Mouse (Mus musculus) brain, adult 10 weeks (tissue): ENCODE results near the gene Wfdc18. TPM values are rescaled to one million over a fixed set of nuclear protein-coding genes. Genes with fewer than 3 reads are reported as not detected.

ENCODE experiments used
- polyA plus RNA-seq: library from polyadenylated mRNA; stranded (reverse); fragments of 350-450 nt; fragmentation: Illumina TruSeq; extraction: RNeasy Lipid Tissue Mini Kit (QIAGEN cat#74804); gene quantifications from one replicate; pipeline ENCODE4 v1.2.3, GENCODE M21; 2015; ENCODE audit warnings: low read depth, low replicate concordance

The Wfdc18 gene
- 6.4 TPM for polyA plus RNA-seq

DNA sequence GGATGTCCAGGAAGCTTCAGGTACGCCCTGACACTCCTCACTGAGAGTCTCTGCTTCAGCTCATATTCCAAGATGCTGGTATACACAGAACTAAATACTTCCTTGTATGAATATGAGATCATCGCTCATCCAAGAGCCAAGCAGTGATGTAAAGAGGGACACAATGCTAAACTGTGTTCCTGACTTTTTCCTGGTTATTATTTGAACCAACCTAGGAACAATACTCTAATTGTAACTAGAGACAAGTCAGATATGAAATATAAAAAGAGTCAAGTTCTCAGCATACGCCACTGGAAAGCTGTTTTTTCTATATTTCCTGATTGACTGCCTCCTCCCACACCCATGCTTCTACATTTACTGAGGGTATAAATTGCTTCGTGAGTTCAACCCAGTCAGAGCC, at the start of gene Wfdc18:
Wfdc18 (plus strand) TSS at position 301 of the 400 bp plus-strand sequence.

DNA sequence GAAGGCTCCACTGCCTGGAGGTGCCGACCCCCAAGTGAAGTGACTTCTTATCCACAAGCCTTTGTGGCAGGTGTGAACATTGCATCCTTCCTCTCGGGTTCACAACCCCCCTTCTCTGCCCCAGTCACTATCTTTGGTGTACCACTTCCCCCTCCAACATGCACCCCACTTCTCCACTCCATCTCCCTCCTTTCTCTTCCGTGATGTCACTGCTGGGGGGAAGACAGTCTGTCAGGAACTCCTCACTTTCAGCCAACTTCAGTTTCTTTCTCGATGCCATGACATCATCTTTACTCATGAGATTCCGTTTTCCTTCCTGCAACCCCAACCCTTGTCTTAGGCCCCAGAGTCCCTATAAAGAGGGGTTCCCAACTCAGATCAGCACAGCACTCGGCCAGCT, 46.6 kb upstream of the Wfdc18 start, which contains the start of gene Ccl4:
Ccl4 (plus strand) TSS at position 381 of the 400 bp plus-strand sequence.

DNA sequence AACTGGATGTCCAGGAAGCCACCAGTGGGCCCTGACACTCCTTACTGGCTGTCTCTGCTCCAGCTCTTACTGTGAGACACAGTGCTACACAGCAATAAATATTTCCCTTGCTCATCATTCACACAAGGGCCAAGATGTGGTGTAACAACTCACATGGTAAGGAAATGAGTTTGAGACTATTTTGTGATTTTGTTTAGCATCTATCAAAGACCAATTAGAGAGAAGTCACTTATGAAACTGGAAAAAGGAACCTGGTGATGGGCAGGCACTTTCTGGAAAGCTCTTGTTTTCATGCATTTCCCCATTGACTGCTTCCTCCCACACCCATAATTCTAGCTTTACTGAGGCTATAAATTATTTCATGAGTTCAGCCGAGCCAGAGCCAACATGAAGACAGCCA, 5.1 kb upstream of the Wfdc18 start, which contains the start of gene Wfdc17:
Wfdc17 (plus strand) TSS at position 287 of the 400 bp plus-strand sequence.

DNA sequence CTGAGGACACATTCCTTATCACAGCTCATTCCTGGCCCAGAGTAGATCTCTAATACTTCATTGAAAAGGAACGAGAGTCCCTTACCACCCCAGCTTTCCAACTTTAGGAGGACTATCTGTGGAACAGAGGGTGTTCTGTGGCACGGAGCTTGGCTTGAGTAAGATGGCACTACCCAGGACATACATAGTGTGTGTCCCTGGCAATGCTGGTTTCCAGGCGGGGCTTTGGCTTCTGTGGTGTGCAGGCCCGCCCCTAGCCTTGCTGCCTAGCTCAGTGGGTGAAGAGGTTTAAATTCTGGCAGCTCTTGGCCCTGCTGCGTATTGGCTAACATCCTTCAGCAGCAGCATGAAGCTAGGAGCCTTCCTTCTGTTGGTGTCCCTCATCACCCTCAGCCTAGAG, 37.9 kb downstream of the Wfdc18 start, which contains the start of gene Wfdc21:
Wfdc21 (plus strand) TSS at position 260 of the 400 bp plus-strand sequence.

DNA sequence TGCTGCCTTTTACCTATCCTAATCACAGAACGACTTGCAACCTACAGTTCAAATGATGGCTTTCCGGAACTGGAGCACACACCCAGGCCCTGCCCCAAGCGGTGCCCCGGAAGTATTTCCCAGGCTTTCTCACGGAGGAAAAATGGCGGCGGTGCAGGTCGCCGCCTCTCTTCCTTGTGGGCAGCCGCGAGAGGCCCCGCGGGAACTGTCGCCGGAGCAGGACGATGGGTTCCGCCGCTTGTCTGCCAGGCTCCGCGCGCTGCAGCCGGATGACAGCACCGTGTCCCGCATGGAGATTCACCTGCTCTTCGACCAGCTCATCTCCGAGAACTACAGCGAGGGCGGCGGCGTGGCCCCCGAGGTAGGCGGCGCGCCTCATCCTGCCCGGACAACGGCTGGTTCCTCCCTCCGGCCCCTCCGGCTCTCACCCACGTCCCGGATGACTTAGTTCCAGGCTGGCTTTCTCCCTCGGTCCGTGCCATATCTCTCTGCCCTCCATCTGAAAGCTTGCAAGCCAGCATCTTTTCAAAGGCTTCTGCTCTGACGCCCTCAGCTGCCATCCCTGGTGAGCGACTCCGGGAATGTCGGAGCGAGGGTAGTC, 44.9 kb downstream of the Wfdc18 start, which contains the start of gene Heatr6:
Heatr6 (plus strand) TSS at position 116 of the 601 bp plus-strand sequence.

Other genes starting within 250 kb of the Wfdc18 start
- gene Mmp28, start 245.9 kb upstream of the Wfdc18 start, polyA plus RNA-seq, result 2.2 TPM
- 48.3 TPM for gene Taf15, start 235.9 kb upstream of the Wfdc18 start, polyA plus RNA-seq
- gene Heatr9, start 186.8 kb upstream of the Wfdc18 start, polyA plus RNA-seq, result not detected
- not detected for gene Ccl5, start 178.5 kb upstream of the Wfdc18 start, polyA plus RNA-seq
- 3.1 TPM for gene Ccl9, start 130.4 kb upstream of the Wfdc18 start, polyA plus RNA-seq
- gene Ccl6, start 115.9 kb upstream of the Wfdc18 start, polyA plus RNA-seq, result 2.6 TPM
- gene Rpl9-ps1, start 63.4 kb upstream of the Wfdc18 start, polyA plus RNA-seq, result not detected
- not detected for gene Ccl3, start 59.7 kb upstream of the Wfdc18 start, polyA plus RNA-seq
- not detected for gene Ccl4, start 46.4 kb upstream of the Wfdc18 start, polyA plus RNA-seq
- gene Wfdc17, start 5.0 kb upstream of the Wfdc18 start, polyA plus RNA-seq, result 1.2 TPM
- gene Wfdc21, start 37.9 kb downstream of the Wfdc18 start, polyA plus RNA-seq, result not detected
- 9.1 TPM for gene Heatr6, start 44.7 kb downstream of the Wfdc18 start, polyA plus RNA-seq
- 0.89 TPM for gene Hnf1b, start 141.0 kb downstream of the Wfdc18 start, polyA plus RNA-seq
- gene Ddx52, start 233.0 kb downstream of the Wfdc18 start, polyA plus RNA-seq, result 16.6 TPM